Mouse (Mus musculus): Measurements from ENCODE around the gene Ankrd63. TPM values are rescaled to one million over a fixed set of nuclear protein-coding genes. Genes with fewer than 3 reads are reported as not detected.

The Ankrd63 gene
- polyA plus RNA-seq, 1 experiment: 0.05 TPM

GRCm38 (mm10) chr2:118700179-118701062 is 3.3 kb downstream of the Ankrd63 start:
- Histone ChIP-seq H3K4me1 (ENCODE audit: control insufficient read depth, insufficient read depth, low read length) (peaks cover 3% of the 10 kb centered on the region; the same call in 1 of the 2 replicates), H3K27ac (ENCODE audit: insufficient read depth, low read depth, low read length) (no peak overlapping the region), H3K27me3 (replicated peaks; ENCODE audit: control insufficient read depth, insufficient read depth, low read length) (no peaks in the 10 kb centered on the region), H3K36me3 (ENCODE audit: control insufficient read depth, insufficient read depth, low read length) (no peaks in the 10 kb centered on the region), H3K4me3 (ENCODE audit: insufficient read depth, low read depth, low read length) (no peak overlapping the region)
- 8% methylated on average over 32 of the region's 32 CpGs for WGBS
- TF ChIP-seq POLR2A (IDR thresholded peaks at IDR 0.05; ENCODE audit: low read depth, low read length) (no peak), CTCF (conservative IDR thresholded peaks at IDR 0.05; ENCODE audit: insufficient read depth, insufficient read length, low read depth, low read length) (peak; percentile 87)
- DNase-seq: peak; percentile 90

GRCm38 (mm10) chr2:118697955-118698354 is 5.8 kb downstream of the Ankrd63 start:
- no peaks in the 10 kb centered on the region for H3K36me3 ChIP-seq (ENCODE audit: control insufficient read depth, insufficient read depth, low read length)
- 15% methylated on average over 7 of the region's 7 CpGs for WGBS
- no peak overlapping the region for H3K27ac ChIP-seq (ENCODE audit: insufficient read depth, low read depth, low read length)
- peaks cover 3% of the 10 kb centered on the region; the same call in 1 of the 2 replicates for H3K4me1 ChIP-seq (ENCODE audit: control insufficient read depth, insufficient read depth, low read length)
- TF ChIP-seq CTCF (conservative IDR thresholded peaks at IDR 0.05; ENCODE audit: insufficient read depth, insufficient read length, low read depth, low read length) (no peak), POLR2A (IDR thresholded peaks at IDR 0.05; ENCODE audit: low read depth, low read length) (no peak)
- no peak overlapping the region for H3K4me3 ChIP-seq (ENCODE audit: insufficient read depth, low read depth, low read length)
- peak; percentile 92 for DNase-seq
- no peaks in the 10 kb centered on the region for H3K27me3 ChIP-seq (replicated peaks; ENCODE audit: control insufficient read depth, insufficient read depth, low read length)

- H3K36me3 ChIP-seq (ENCODE audit: control insufficient read depth, insufficient read depth, low read length): no peaks in the 10 kb centered on the region
- no peak for DNase-seq
- H3K4me1 ChIP-seq (ENCODE audit: control insufficient read depth, insufficient read depth, low read length): peaks cover 3% of the 10 kb centered on the region; the same call in 1 of the 2 replicates
- H3K4me3 ChIP-seq (ENCODE audit: insufficient read depth, low read depth, low read length): no peak overlapping the region
- no peak overlapping the region for H3K27ac ChIP-seq (ENCODE audit: insufficient read depth, low read depth, low read length)
- H3K27me3 ChIP-seq (replicated peaks; ENCODE audit: control insufficient read depth, insufficient read depth, low read length): no peaks in the 10 kb centered on the region
- no peak for TF ChIP-seq CTCF (conservative IDR thresholded peaks at IDR 0.05; ENCODE audit: insufficient read depth, insufficient read length, low read depth, low read length)
- WGBS: 24% methylated on average over 5 of the region's 5 CpGs
Measured at GRCm38 (mm10) chr2:118697311-118697877, 6.4 kb downstream of the Ankrd63 start.

DNA sequence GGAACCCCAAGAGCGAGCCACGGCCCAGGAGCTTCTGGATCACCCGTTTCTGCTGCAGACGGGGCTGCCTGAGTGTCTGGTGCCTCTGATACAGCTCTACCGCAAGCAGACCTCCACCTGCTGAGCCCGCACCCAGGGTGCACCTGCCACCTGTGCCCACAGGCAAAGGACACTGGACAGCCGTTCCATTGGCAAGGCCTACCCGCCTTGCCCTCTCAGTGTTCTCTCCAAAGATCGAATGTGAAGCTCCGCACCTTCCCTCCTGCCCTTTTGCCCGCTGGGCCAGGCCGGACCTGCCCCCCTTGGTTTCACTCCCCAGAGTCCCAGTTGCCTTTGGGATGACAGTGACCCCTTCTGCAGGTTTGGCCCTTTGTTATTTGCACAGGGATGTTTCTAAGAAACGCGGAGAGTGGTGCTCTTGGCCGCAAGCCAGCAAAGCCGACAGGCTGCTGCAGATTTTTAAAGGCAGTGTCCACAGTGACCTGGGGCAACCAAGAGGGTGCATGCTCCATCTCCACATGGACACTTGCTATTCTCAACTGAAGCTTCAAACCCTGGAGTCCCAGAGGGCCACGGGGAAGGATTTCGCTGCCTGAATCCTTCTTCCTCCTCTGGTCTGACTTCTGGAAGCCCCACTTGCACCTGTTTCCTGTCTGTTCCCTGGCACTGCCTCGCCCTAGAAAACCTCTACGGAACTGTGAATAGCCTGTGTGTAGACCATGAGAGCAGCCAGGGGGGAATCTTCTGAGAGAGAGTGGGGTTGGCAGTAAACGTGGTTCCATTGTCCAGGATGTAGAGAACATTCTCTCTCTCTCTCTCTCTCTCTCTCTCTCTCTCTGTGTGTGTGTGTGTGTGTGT is 7.1 kb downstream of the Ankrd63 start:
- TF ChIP-seq CTCF (conservative IDR thresholded peaks at IDR 0.05; ENCODE audit: insufficient read depth, insufficient read length, low read depth, low read length) (no peak), POLR2A (IDR thresholded peaks at IDR 0.05; ENCODE audit: low read depth, low read length) (no peak)
- H3K27ac ChIP-seq (ENCODE audit: insufficient read depth, low read depth, low read length): no peak overlapping the region
- peaks cover 3% of the 10 kb centered on the region; the same call in 1 of the 2 replicates for H3K4me1 ChIP-seq (ENCODE audit: control insufficient read depth, insufficient read depth, low read length)
- peak; percentile 78 for DNase-seq
- H3K36me3 ChIP-seq (ENCODE audit: control insufficient read depth, insufficient read depth, low read length): no peaks in the 10 kb centered on the region
- H3K4me3 ChIP-seq (ENCODE audit: insufficient read depth, low read depth, low read length): no peak overlapping the region
- H3K27me3 ChIP-seq (replicated peaks; ENCODE audit: control insufficient read depth, insufficient read depth, low read length): no peaks in the 10 kb centered on the region
- 40% methylated on average over 21 of the region's 21 CpGs for WGBS

GRCm38 (mm10) chr2:118695677-118696232 is 8.0 kb downstream of the Ankrd63 start:
- Histone ChIP-seq H3K36me3 (ENCODE audit: control insufficient read depth, insufficient read depth, low read length) (no peaks in the 10 kb centered on the region), H3K4me1 (ENCODE audit: control insufficient read depth, insufficient read depth, low read length) (peaks cover 3% of the 10 kb centered on the region; the same call in 1 of the 2 replicates), H3K4me3 (ENCODE audit: insufficient read depth, low read depth, low read length) (no peak overlapping the region), H3K27me3 (replicated peaks; ENCODE audit: control insufficient read depth, insufficient read depth, low read length) (no peaks in the 10 kb centered on the region), H3K27ac (ENCODE audit: insufficient read depth, low read depth, low read length) (no peak overlapping the region)
- WGBS: 36% methylated on average over 11 of the region's 11 CpGs
- DNase-seq: peak; percentile 70
- TF ChIP-seq POLR2A (IDR thresholded peaks at IDR 0.05; ENCODE audit: low read depth, low read length) (no peak), CTCF (conservative IDR thresholded peaks at IDR 0.05; ENCODE audit: insufficient read depth, insufficient read length, low read depth, low read length) (peak; percentile 69)

GRCm38 (mm10) chr2:118693370-118693966 is 10.3 kb downstream of the Ankrd63 start:
- WGBS: 56% methylated on average over 19 of the region's 19 CpGs
- no peak for TF ChIP-seq POLR2A (IDR thresholded peaks at IDR 0.05; ENCODE audit: low read depth, low read length)
- Histone ChIP-seq H3K4me3 (ENCODE audit: insufficient read depth, low read depth, low read length) (no peak overlapping the region), H3K27me3 (replicated peaks; ENCODE audit: control insufficient read depth, insufficient read depth, low read length) (no peaks in the 10 kb centered on the region), H3K27ac (ENCODE audit: insufficient read depth, low read depth, low read length) (no peak overlapping the region), H3K36me3 (ENCODE audit: control insufficient read depth, insufficient read depth, low read length) (no peaks in the 10 kb centered on the region), H3K4me1 (ENCODE audit: control insufficient read depth, insufficient read depth, low read length) (peaks cover 3% of the 10 kb centered on the region; the same call in 1 of the 2 replicates)
- DNase-seq: peak; percentile 93

Measured in kidney, adult 2 months (tissue).